Mouse (Mus musculus) ZHBTc4 (cell line): ENCODE results near the gene Cdk20.

Experiments
- DNase-seq: peaks from one replicate; pipeline ENCODE4 v3.0.0-alpha.2; 2011; ENCODE audit warnings: low read depth, low spot score

The Cdk20 gene

DNA sequence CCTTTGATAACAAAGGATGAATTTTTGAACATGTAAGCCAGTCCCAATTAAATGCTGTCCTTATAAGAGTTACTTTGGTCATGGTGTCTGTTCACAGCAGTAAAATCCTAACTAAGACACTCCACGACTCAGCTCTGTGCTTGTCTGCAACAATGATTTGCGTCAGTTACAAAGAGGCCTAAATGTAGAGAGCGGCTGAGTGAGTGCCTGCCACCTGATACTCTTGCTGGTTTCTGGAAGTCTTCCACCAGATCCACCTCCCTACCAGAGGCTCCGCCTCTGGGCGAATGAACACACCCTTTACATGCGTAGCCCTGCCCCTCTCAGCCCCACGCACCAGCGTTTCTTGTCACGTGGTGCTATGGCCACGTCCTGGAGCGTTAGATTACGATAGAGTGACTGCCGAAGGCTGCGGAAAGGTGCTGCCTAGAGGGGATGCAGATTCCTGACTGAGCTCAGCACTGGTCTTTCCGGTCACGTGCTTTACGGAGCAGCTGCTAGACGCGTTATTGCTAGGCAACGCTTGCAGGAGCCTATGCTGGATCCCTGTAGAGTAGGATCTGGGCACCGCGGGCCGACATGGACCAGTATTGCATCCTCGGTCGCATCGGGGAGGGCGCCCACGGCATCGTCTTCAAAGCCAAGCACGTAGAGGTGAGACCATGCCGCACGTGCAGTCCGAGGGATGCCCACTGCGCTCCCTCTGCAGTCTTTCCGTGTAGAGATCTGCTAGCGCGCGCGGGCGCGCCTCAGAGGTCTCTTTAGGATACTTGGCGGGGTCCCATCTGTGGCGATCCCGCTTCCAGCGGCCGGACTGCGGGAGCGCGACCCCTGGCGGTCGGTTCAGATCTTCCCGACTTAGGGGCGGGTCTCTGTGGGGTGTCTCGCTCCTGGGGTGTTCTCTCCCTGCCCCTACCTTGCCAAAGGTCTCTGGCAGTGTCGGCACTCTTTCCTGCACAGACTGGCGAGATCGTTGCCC, at the start of gene Cdk20:
Gene Cdk20 (plus strand): TSS at position 298 of the 979 bp plus-strand sequence.
- DNase-seq: peak; percentile 99

- no peak for DNase-seq
These were observed 47.2 kb upstream of the Cdk20 start for GRCm38 (mm10) chr13:64384937-64385336.

- no peak for DNase-seq
These were observed 46.1 kb upstream of the Cdk20 start for GRCm38 (mm10) chr13:64386048-64386447.

DNA sequence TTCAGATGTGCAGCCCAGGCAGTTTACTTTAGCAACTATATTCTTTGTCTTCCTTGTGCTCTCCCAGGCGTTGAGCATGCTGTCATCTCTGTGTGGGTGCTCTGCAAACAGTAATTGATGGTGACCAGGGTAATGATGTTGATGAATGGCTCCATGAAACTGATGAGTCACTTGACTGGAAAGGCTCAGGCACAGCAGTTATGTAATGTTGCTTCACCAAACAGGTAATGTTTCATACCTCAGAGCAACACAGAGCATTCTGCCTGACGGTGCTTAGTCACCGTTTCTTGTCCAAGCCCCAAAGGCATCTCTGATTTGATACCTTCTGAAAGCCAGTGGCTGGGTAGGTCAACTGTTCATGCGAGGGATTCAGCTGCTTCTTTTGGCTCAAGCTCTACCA, 43.7 kb upstream of the Cdk20 start:
- no peak for DNase-seq

- DNase-seq: no peak
These were observed 35.1 kb upstream of the Cdk20 start for GRCm38 (mm10) chr13:64396979-64397378.

DNA sequence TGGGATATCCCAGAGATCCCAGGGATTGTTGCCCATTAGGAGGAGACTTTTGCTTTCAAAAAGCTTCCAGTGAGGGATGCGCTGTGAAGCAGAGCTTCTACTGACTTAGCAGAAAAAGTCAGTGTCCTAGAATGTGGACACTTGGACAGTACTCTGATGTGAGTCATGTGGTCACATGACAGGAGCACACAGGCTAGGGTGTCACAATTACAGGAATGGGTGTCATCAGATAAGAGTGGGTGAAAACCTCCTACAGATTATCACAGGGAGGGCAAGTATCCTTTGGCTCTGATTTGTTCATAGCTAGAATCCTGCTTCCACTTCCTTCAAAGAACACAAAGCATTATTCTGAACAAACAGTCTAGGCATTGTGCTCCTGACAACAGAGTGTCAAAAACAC, 34.0 kb upstream of the Cdk20 start:
- no peak for DNase-seq

DNA sequence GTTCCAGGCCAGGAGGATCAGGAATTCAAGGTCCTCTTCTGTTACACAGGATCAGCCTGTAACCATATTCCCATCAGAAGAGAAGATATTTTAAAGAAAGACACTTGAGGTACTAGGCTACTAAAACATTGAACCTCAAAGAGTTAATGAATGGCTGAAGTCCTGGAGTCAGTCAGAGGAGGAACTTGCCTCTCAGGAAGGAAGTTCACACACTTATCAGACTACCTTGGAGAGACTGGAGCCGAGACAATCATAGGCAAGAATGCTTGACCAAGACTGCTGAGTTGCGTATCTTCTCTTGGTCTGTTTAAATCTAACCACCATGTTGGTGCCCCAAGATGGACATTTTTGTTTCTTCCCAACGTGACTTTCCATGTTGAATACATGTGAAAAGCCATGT, 32.2 kb upstream of the Cdk20 start:
- no peak for DNase-seq

- no peak for DNase-seq
These were observed 31.2 kb upstream of the Cdk20 start for GRCm38 (mm10) chr13:64400801-64401361.

GRCm38 (mm10) chr13:64402006-64402405, 30.1 kb upstream of the Cdk20 start:
- DNase-seq: no peak

DNA sequence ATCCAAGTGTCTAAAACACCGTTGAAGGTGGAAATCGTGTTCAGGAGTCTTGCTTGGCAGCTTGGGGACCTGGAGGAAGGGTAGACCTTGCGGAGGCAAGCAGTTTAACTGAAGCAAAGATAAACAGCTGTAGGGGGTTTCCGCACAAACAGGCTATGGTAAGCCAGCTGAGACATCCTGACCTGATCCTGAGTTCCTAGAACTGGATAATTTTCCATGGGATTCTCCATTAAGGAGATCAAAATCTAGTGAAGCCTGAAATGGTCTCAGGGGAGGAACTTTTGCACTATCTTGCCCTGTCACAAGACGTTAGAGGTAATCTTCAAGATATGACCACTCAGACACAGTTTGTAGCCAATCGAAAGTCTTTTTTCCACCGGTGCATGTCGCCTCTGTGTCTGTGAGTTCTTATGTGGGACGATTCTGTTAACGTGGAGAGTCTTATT, 29.6 kb upstream of the Cdk20 start:
- DNase-seq: no peak

DNA sequence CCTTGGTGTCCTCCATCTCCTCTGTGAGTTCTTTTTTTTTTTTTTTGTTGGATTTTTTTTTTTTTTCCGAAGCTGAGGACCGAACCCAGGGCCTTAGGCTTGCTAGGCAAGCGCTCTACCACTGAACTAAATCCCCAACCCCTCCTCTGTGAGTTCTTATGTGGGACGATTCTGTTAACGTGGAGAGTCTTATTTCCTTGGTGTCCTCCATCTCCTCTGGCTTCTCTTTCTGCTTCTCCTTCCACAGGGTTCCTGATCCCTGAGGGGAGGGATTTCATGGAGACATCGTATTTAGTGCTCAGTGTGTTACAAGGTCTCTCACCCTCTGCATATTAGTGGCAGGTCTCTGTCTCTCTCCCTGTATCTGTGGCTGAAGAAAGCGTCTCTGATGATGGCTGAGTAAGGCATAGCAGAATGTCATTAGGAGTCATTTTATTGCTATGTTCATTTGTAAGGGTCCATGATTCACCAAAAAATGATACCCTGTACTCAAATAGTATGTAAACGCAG, 29.1 kb upstream of the Cdk20 start:
- no peak for DNase-seq

DNA sequence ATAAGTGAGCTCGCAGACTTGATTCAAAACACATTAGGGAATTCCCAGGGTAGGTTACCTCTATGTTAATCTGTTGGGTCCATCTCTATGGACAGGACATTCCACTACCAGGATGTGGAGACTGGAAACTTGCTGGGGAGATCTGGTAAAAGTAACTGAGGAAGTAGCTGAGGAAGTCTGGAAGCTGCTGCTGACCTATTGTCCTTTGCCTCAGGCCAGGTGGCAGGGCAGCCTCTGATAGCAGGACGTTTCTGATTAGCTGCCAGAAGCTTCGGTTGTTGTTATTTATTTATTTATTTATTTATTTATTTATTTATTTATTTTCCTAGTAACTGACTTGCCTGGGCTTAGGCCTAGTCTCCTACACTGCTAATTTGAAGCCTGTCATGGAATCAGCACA, 28.6 kb upstream of the Cdk20 start:
- DNase-seq: no peak

- DNase-seq: no peak
These were observed 26.6 kb upstream of the Cdk20 start for GRCm38 (mm10) chr13:64405550-64405949.

GRCm38 (mm10) chr13:64407992-64408391, 24.1 kb upstream of the Cdk20 start:
- DNase-seq: no peak

GRCm38 (mm10) chr13:64410604-64411003, 21.5 kb upstream of the Cdk20 start:
- DNase-seq: no peak

- DNase-seq: no peak
These were observed 20.8 kb upstream of the Cdk20 start for GRCm38 (mm10) chr13:64411282-64411681.

GRCm38 (mm10) chr13:64412752-64413257, 19.3 kb upstream of the Cdk20 start:
- DNase-seq: no peak

DNA sequence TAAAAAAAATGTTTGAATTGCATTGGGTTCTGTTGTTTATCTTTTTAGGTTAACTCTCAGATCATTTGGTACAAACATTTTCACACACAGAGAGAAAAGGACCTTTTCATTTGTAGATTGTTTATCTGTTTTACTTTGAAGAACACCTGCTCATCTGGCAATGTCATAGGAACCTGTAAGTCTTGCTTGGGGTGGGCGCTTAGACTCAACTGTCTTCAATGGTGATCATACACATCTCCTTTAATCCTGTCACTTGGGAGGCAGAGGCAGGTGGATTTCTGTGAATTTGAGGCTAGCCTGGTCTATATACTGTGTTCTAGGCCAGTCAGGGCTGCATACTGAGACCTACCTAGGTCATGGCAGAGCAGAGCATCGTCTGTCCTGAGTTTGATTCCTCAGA, 16.5 kb upstream of the Cdk20 start:
- DNase-seq: no peak

DNA sequence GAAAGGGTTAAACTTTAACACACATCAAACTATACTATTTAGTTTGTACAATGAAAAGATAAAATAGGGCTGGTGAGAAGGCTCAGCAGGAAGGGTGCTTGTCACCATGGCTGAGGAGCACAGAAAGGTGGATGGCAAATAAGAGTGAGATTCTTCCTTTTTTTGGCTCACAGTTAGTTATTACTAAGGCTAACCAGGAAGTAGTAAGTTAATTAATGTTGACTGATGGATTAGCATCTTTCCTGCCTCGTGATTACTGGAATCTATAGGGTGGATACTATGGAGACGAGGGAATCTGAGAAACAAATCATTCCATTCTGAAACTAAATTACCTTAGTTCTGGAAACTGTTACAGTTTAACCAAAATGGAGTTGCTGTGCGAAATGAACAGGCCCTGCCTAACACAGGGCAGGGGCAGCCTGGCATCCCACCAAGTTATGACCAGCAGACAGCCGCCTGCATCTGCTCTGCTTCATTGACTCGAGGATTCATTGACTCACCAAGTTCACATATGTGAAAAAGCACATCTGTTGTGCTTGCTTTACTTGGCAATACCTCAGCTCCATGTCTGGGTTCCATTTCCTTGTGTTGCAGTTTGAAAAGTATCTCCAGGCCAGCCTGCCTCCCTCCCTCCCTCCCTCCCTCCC, 15.0 kb upstream of the Cdk20 start:
- DNase-seq: no peak

- no peak for DNase-seq
These were observed 11.3 kb upstream of the Cdk20 start for GRCm38 (mm10) chr13:64420847-64421246.

DNA sequence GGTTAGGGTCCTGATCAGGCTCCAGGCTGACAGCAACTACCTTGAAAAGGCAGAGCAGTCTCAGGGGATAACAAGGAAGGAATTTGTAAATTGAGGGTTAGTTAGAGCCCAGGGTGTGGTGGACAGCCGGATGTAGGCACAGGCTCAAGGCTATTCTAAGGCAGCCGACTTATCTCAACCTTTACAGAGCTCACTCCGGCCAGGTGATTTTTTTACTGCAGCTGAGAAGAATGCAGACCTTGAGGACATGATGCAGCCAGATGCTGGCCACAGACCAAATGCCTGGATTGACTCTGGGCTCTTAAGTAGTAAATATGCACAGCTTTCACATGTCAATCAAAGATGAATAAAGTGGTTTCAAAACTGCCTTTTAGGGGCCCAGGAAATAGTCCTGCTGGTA, 10.7 kb upstream of the Cdk20 start:
- peak; percentile 40 for DNase-seq
